Mouse (Mus musculus) limb, embryonic 12.5 days (tissue): ENCODE measurements around the gene BC051665. TPM values are rescaled to one million over a fixed set of nuclear protein-coding genes. Genes with fewer than 3 reads are reported as not detected.

Source experiments
- ATAC-seq: fragments of 200-750 bp; cut with Nextera tagmentation; 2 replicates; pipeline ENCODE4 v1.8.0; 2017; ENCODE audit warnings: low read depth, moderate TSS enrichment; ENCODE audit not compliant: insufficient number of reproducible peaks, insufficient read depth, low FRiP score, low TSS enrichment
- H3K27ac ChIP-seq: fragments of 300-500 bp; sonication (generic); 2 replicates; pipeline ENCODE4 v1.5.1; 2016; ENCODE audit warnings: mild to moderate bottlenecking, moderate library complexity
- H3K27me3 ChIP-seq: fragments of 300-500 bp; sonication (generic); 2 replicates; pipeline ENCODE4 v1.6.1; 2016; ENCODE audit warnings: mild to moderate bottlenecking, moderate library complexity
- H3K36me3 ChIP-seq: fragments of 300-500 bp; sonication (generic); 2 replicates; pipeline ENCODE4 v1.6.1; 2016; ENCODE audit warnings: mild to moderate bottlenecking, moderate library complexity
- H3K4me1 ChIP-seq: fragments of 300-500 bp; sonication (generic); replicated peaks from 2 replicates; pipeline ENCODE4 v1.6.1; 2016
- H3K4me2 ChIP-seq: fragments of 300-500 bp; sonication (generic); 2 replicates; pipeline ENCODE4 v1.6.1; 2016; ENCODE audit warnings: mild to moderate bottlenecking, moderate library complexity
- H3K4me3 ChIP-seq: fragments of 300-500 bp; sonication (generic); replicated peaks from 2 replicates; pipeline ENCODE4 v1.5.1; 2016; ENCODE audit warnings: mild to moderate bottlenecking
- H3K9ac ChIP-seq: fragments of 300-500 bp; sonication (generic); replicated peaks from 2 replicates; pipeline ENCODE4 v1.6.1; 2016; ENCODE audit warnings: mild to moderate bottlenecking, moderate library complexity
- H3K9me3 ChIP-seq: fragments of 300-500 bp; sonication (generic); 2 replicates; pipeline ENCODE4 v1.6.1; 2016; ENCODE audit warnings: mild to moderate bottlenecking, moderate library complexity
- WGBS: fragments of 180-500 bp; shearing (Covaris S2); methylation state at CpG from one replicate; pipeline ENCODE4 v1.1.7; 2016; 5-methylcytosine and 5-hydroxymethylcytosine counted together
- polyA plus RNA-seq: library from polyadenylated mRNA; unstranded; fragments of >200 nt; fragmentation: Nextera tagmentation; extraction: Ambion mirVana; gene quantifications from 2 replicates; pipeline ENCODE4 v1.2.1, GENCODE M21; 2016

BC051665 gene
- polyA plus RNA-seq, 1 experiment from 2014 or later, result not detected

DNA sequence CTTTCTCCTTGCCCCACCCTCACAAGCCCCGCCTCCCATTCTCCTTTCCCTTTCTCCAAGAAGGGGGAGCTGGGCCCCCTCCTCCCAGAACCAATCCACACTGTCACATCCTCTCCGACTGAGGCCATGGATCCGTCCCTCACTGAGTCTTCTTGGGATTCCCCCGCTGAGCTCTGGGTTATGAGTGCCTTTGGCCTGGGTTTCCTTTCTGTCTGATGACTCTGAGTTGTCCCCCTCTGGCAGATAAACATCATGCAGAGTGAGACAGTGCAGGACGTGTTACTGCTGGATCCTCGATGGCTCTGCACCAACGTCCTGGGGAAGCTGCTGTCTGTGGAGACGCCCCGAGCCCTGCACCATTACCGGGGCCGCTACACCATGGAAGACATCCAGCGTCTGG lies 25.8 kb downstream of the BC051665 start:
- WGBS, result 92% methylated on average over 12 of the region's 12 CpGs
- peaks cover 40% of the 10 kb centered on the region for H3K36me3 ChIP-seq
- no peaks in the 10 kb centered on the region for H3K4me1 ChIP-seq

GRCm38 (mm10) chr13:60759136-60759535 lies 27.0 kb downstream of the BC051665 start:
- no peak overlapping the region for H3K4me3 ChIP-seq
- H3K9ac ChIP-seq, result no peak overlapping the region
- H3K36me3 ChIP-seq, result peaks cover 45% of the 10 kb centered on the region
- H3K27ac ChIP-seq, result no peak overlapping the region
- ATAC-seq, result no peak
- H3K27me3 ChIP-seq, result no peaks in the 10 kb centered on the region
- no peaks in the 10 kb centered on the region for H3K9me3 ChIP-seq
- H3K4me1 ChIP-seq, result no peaks in the 10 kb centered on the region
- 45% methylated on average over 6 of the region's 6 CpGs for WGBS
- H3K4me2 ChIP-seq, result no peak overlapping the region

More for the DNA sequence above, 25.8 kb downstream of the BC051665 start:
- ATAC-seq, result peak; percentile 56; the same call in 1 of the 2 replicates
- no peaks in the 10 kb centered on the region for H3K9me3 ChIP-seq
- H3K9ac ChIP-seq, result no peak overlapping the region
- no peak overlapping the region for H3K4me2 ChIP-seq
- no peak overlapping the region for H3K4me3 ChIP-seq
- no peak overlapping the region for H3K27ac ChIP-seq
- H3K27me3 ChIP-seq, result no peaks in the 10 kb centered on the region

- H3K4me1 ChIP-seq, result no peaks in the 10 kb centered on the region
- no peak overlapping the region for H3K27ac ChIP-seq
- WGBS, result 89% methylated on average over 13 of the region's 13 CpGs
- H3K9ac ChIP-seq, result no peak overlapping the region
- H3K27me3 ChIP-seq, result no peaks in the 10 kb centered on the region
- no peak overlapping the region for H3K4me3 ChIP-seq
- H3K9me3 ChIP-seq, result no peaks in the 10 kb centered on the region
- H3K36me3 ChIP-seq, result peaks cover 52% of the 10 kb centered on the region
- no peak for ATAC-seq
- no peak overlapping the region for H3K4me2 ChIP-seq
These were observed 28.9 kb downstream of the BC051665 start for GRCm38 (mm10) chr13:60757292-60757691.

GRCm38 (mm10) chr13:60755251-60755650 lies 30.9 kb downstream of the BC051665 start:
- Histone ChIP-seq H3K27me3 (no peaks in the 10 kb centered on the region), H3K36me3 (peaks cover 52% of the 10 kb centered on the region), H3K9ac (no peak overlapping the region), H3K9me3 (no peaks in the 10 kb centered on the region), H3K4me3 (no peak overlapping the region), H3K4me2 (no peak overlapping the region), H3K27ac (no peak overlapping the region), H3K4me1 (no peaks in the 10 kb centered on the region)
- ATAC-seq, result no peak
- WGBS, result 33% methylated on average over 2 of the region's 2 CpGs

GRCm38 (mm10) chr13:60753216-60753615 lies 32.9 kb downstream of the BC051665 start:
- no peak overlapping the region for H3K9ac ChIP-seq
- H3K4me2 ChIP-seq, result no peak overlapping the region
- H3K27me3 ChIP-seq, result no peaks in the 10 kb centered on the region
- no peak overlapping the region for H3K27ac ChIP-seq
- H3K36me3 ChIP-seq, result peaks cover 69% of the 10 kb centered on the region
- H3K4me3 ChIP-seq, result no peak overlapping the region
- H3K9me3 ChIP-seq, result no peaks in the 10 kb centered on the region
- H3K4me1 ChIP-seq, result no peaks in the 10 kb centered on the region
- 97% methylated on average over 6 of the region's 6 CpGs for WGBS
- ATAC-seq, result no peak

GRCm38 (mm10) chr13:60750930-60751329 lies 35.2 kb downstream of the BC051665 start:
- no peaks in the 10 kb centered on the region for H3K27me3 ChIP-seq
- H3K9ac ChIP-seq, result no peak overlapping the region
- no peak overlapping the region for H3K27ac ChIP-seq
- no peak overlapping the region for H3K4me2 ChIP-seq
- H3K9me3 ChIP-seq, result no peaks in the 10 kb centered on the region
- peaks cover 67% of the 10 kb centered on the region for H3K36me3 ChIP-seq
- WGBS, result 88% methylated on average over 7 of the region's 7 CpGs
- no peak for ATAC-seq
- no peak overlapping the region for H3K4me3 ChIP-seq
- no peaks in the 10 kb centered on the region for H3K4me1 ChIP-seq

GRCm38 (mm10) chr13:60748556-60748955 lies 37.6 kb downstream of the BC051665 start:
- no peaks in the 10 kb centered on the region for H3K4me1 ChIP-seq
- 95% methylated on average over 2 of the region's 2 CpGs for WGBS
- H3K27me3 ChIP-seq, result no peaks in the 10 kb centered on the region
- H3K36me3 ChIP-seq, result peaks cover 57% of the 10 kb centered on the region
- H3K27ac ChIP-seq, result no peak overlapping the region
- no peak overlapping the region for H3K4me3 ChIP-seq
- ATAC-seq, result no peak
- H3K9ac ChIP-seq, result no peak overlapping the region
- H3K4me2 ChIP-seq, result no peak overlapping the region
- H3K9me3 ChIP-seq, result no peaks in the 10 kb centered on the region

- H3K9ac ChIP-seq, result no peak overlapping the region
- 88% methylated on average over 1 of the region's 1 CpGs for WGBS
- H3K27ac ChIP-seq, result no peak overlapping the region
These were observed 39.0 kb downstream of the BC051665 start for GRCm38 (mm10) chr13:60747201-60747600.

GRCm38 (mm10) chr13:60746271-60746670 lies 39.9 kb downstream of the BC051665 start:
- no peaks in the 10 kb centered on the region for H3K9me3 ChIP-seq
- ATAC-seq, result no peak
- no peak overlapping the region for H3K4me3 ChIP-seq
- no peaks in the 10 kb centered on the region for H3K27me3 ChIP-seq
- peaks cover 39% of the 10 kb centered on the region for H3K36me3 ChIP-seq
- H3K27ac ChIP-seq, result no peak overlapping the region
- H3K4me1 ChIP-seq, result no peaks in the 10 kb centered on the region
- no peak overlapping the region for H3K4me2 ChIP-seq
- WGBS, result 73% methylated on average over 1 of the region's 1 CpGs
- no peak overlapping the region for H3K9ac ChIP-seq

More at GRCm38 (mm10) chr13:60747201-60747600, 39.0 kb downstream of the BC051665 start:
- Histone ChIP-seq H3K4me2 (no peak overlapping the region), H3K36me3 (peaks cover 43% of the 10 kb centered on the region), H3K27me3 (no peaks in the 10 kb centered on the region), H3K9me3 (no peaks in the 10 kb centered on the region), H3K4me1 (no peaks in the 10 kb centered on the region), H3K4me3 (no peak overlapping the region)
- no peak for ATAC-seq

- Histone ChIP-seq H3K27ac (no peak overlapping the region), H3K4me1 (no peaks in the 10 kb centered on the region), H3K9me3 (no peaks in the 10 kb centered on the region), H3K9ac (no peak overlapping the region), H3K4me3 (no peak overlapping the region), H3K27me3 (no peaks in the 10 kb centered on the region), H3K4me2 (no peak overlapping the region), H3K36me3 (peaks cover 36% of the 10 kb centered on the region)
- ATAC-seq, result no peak
- WGBS, result 91% methylated on average over 12 of the region's 12 CpGs
These were observed 40.8 kb downstream of the BC051665 start for GRCm38 (mm10) chr13:60745358-60745757.

DNA sequence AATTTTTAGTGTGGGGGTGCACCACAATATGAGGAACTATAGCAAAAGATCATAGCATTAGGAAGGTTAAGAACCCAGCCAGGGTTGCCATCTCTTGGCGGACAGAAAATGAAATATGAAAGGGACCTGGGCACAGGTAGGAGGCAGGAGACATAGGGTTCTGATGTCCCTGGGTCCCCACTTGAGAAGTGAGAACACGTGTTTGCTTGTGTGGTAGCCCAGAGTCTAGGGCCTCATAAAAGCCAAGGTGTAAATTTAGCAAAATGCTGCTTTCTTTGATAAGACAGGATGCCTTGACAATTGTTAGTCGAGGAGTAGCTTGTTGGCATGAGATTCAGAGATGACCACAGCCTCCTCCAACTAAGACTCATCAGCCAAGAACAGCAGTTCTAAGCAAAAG lies 41.4 kb downstream of the BC051665 start:
- no peak for ATAC-seq
- Histone ChIP-seq H3K4me2 (no peak overlapping the region), H3K36me3 (peaks cover 36% of the 10 kb centered on the region), H3K9me3 (no peaks in the 10 kb centered on the region), H3K27me3 (no peaks in the 10 kb centered on the region), H3K9ac (no peak overlapping the region), H3K4me1 (no peaks in the 10 kb centered on the region), H3K27ac (no peak overlapping the region), H3K4me3 (no peak overlapping the region)
- 88% methylated on average over 3 of the region's 3 CpGs for whole genome bisulfite sequencing

GRCm38 (mm10) chr13:60744078-60744460 lies 42.1 kb downstream of the BC051665 start:
- H3K4me1 ChIP-seq, result no peaks in the 10 kb centered on the region
- WGBS, result 39% methylated on average over 7 of the region's 7 CpGs
- H3K27ac ChIP-seq, result no peak overlapping the region
- no peak overlapping the region for H3K9ac ChIP-seq
- H3K4me2 ChIP-seq, result no peak overlapping the region
- peaks cover 34% of the 10 kb centered on the region for H3K36me3 ChIP-seq
- no peaks in the 10 kb centered on the region for H3K9me3 ChIP-seq
- H3K27me3 ChIP-seq, result no peaks in the 10 kb centered on the region
- peak; percentile 66; the same call in 1 of the 2 replicates for ATAC-seq
- H3K4me3 ChIP-seq, result no peak overlapping the region
